Mouse (Mus musculus) stomach, embryonic 16.5 days (tissue): ENCODE data around the gene Bcap31. TPM values are rescaled to one million over a fixed set of nuclear protein-coding genes. Genes with fewer than 3 reads are reported as not detected.
A peak's percentile ranks its signal among the peaks of the same experiment; 100 is the strongest.

ENCODE experiments used
- ATAC-seq: fragments of 200-750 bp; cut with Nextera tagmentation; 2 replicates; pipeline ENCODE4 v1.8.0; 2017; ENCODE audit warnings: moderate number of reproducible peaks, moderate TSS enrichment; ENCODE audit not compliant: insufficient read depth, low FRiP score
- H3K27ac ChIP-seq: fragments of 300-500 bp; sonication (generic); 2 replicates; pipeline ENCODE4 v1.5.1; 2014; ENCODE audit warnings: low read length
- H3K27me3 ChIP-seq: fragments of 300-500 bp; sonication (generic); 2 replicates; pipeline ENCODE4 v1.6.1; 2014; ENCODE audit warnings: low read length, control low read depth, mixed read lengths; ENCODE audit not compliant: control insufficient read depth, insufficient read depth
- H3K36me3 ChIP-seq: fragments of 300-500 bp; sonication (generic); 2 replicates; pipeline ENCODE4 v1.6.1; 2014; ENCODE audit warnings: low read length; ENCODE audit not compliant: control insufficient read depth, insufficient read depth
- H3K4me1 ChIP-seq: fragments of 300-500 bp; sonication (generic); 2 replicates; pipeline ENCODE4 v1.6.1; 2014; ENCODE audit warnings: low read length, control low read depth, mixed read lengths; ENCODE audit not compliant: control insufficient read depth, insufficient read depth
- H3K4me2 ChIP-seq: fragments of 300-500 bp; sonication (generic); 2 replicates; pipeline ENCODE4 v1.6.1; 2014; ENCODE audit warnings: low read depth, low read length, mixed read lengths
- H3K4me3 ChIP-seq: fragments of 300-500 bp; sonication (generic); replicated peaks from 2 replicates; pipeline ENCODE4 v1.5.1; 2014; ENCODE audit warnings: mild to moderate bottlenecking, low read length
- H3K9ac ChIP-seq: fragments of 300-500 bp; sonication (generic); 2 replicates; pipeline ENCODE4 v1.6.1; 2014; ENCODE audit warnings: low read length
- H3K9me3 ChIP-seq: fragments of 300-500 bp; sonication (generic); replicated peaks from 2 replicates; pipeline ENCODE4 v1.6.1; 2016; ENCODE audit warnings: low read length, control low read depth; ENCODE audit not compliant: control insufficient read depth
- WGBS: fragments of 180-500 bp; shearing (Covaris S2); extraction: QIAGEN DNeasy Blood & Tissue Kit; methylation state at CpG from one replicate; pipeline ENCODE4 v1.1.7; 2014; 5-methylcytosine and 5-hydroxymethylcytosine counted together
- polyA plus RNA-seq: library from polyadenylated mRNA; unstranded; fragments of >200 nt; fragmentation: Nextera tagmentation; extraction: Ambion mirVana; gene quantifications from 2 replicates; pipeline ENCODE4 v1.2.1, GENCODE M21; 2015

The Bcap31 gene
- polyA plus RNA-seq, 1 experiment from 2014 or later = 290 TPM

GRCm38 (mm10) chrX:73672879-73673618, 42.9 kb downstream of the Bcap31 start, which contains the start of gene Slc6a8:
Slc6a8 (plus strand) TSS chrX:73673150.
- Histone ChIP-seq H3K9ac (peak within 1 kb of the TSS; percentile 80), H3K27ac (peak within 1 kb of the TSS; percentile 46), H3K9me3 (no peaks in the 10 kb centered on the region), H3K4me3 (peak within 1 kb of the TSS; percentile 61), H3K4me1 (peaks cover 9% of the 10 kb centered on the region), H3K36me3 (no peaks in the 10 kb centered on the region), H3K4me2 (peak within 1 kb of the TSS; percentile 62), H3K27me3 (no peaks in the 10 kb centered on the region; the same call in 1 of the 2 replicates)
- WGBS = 13% methylated on average over 40 of the region's 72 CpGs
- ATAC-seq = peak; percentile 70

GRCm38 (mm10) chrX:73672031-73672431, 43.9 kb downstream of the Bcap31 start:
- peaks cover 9% of the 10 kb centered on the region for H3K4me1 ChIP-seq
- H3K27ac ChIP-seq = no peak overlapping the region
- 60% methylated on average over 4 of the region's 4 CpGs for WGBS
- peak; percentile 46; the same call in 1 of the 2 replicates for ATAC-seq
- H3K9me3 ChIP-seq = no peaks in the 10 kb centered on the region
- no peaks in the 10 kb centered on the region; the same call in 1 of the 2 replicates for H3K27me3 ChIP-seq
- H3K4me2 ChIP-seq = no peak overlapping the region
- H3K4me3 ChIP-seq = no peak overlapping the region
- H3K36me3 ChIP-seq = no peaks in the 10 kb centered on the region
- H3K9ac ChIP-seq = no peak overlapping the region; the same call in 1 of the 2 replicates

- no peak for ATAC-seq
- H3K9me3 ChIP-seq = no peaks in the 10 kb centered on the region
- no peak overlapping the region for H3K4me3 ChIP-seq
- no peak overlapping the region for H3K9ac ChIP-seq
- no peak overlapping the region for H3K27ac ChIP-seq
- H3K36me3 ChIP-seq = no peaks in the 10 kb centered on the region
- no peaks in the 10 kb centered on the region; the same call in 1 of the 2 replicates for H3K27me3 ChIP-seq
- no peaks in the 10 kb centered on the region for H3K4me1 ChIP-seq
- H3K4me2 ChIP-seq = no peak overlapping the region
Measured at GRCm38 (mm10) chrX:73663143-73663542, 52.8 kb downstream of the Bcap31 start.

GRCm38 (mm10) chrX:73660284-73660665, 55.7 kb downstream of the Bcap31 start:
- Histone ChIP-seq H3K4me2 (peak overlapping the region; percentile 68), H3K27ac (no peak overlapping the region), H3K9me3 (no peaks in the 10 kb centered on the region), H3K27me3 (no peaks in the 10 kb centered on the region; the same call in 1 of the 2 replicates), H3K4me3 (peak overlapping the region; percentile 48), H3K36me3 (no peaks in the 10 kb centered on the region), H3K4me1 (no peaks in the 10 kb centered on the region), H3K9ac (peak overlapping the region; percentile 69)
- no peak for ATAC-seq
- WGBS = 50% methylated on average over 3 of the region's 3 CpGs

- no peak within 1 kb of the TSS for H3K27ac ChIP-seq
Measured at GRCm38 (mm10) chrX:73659575-73660283, 56.2 kb downstream of the Bcap31 start, which contains the start of gene Pnck. Pnck (minus strand) TSS chrX:73660117.

GRCm38 (mm10) chrX:73658936-73659574, 56.9 kb downstream of the Bcap31 start:
- 51% methylated on average over 13 of the region's 13 CpGs for WGBS
- no peaks in the 10 kb centered on the region for H3K9me3 ChIP-seq

More at GRCm38 (mm10) chrX:73659575-73660283, 56.2 kb downstream of the Bcap31 start, which contains the start of gene Pnck:
- Histone ChIP-seq H3K4me3 (peak within 1 kb of the TSS; percentile 48), H3K9ac (peak within 1 kb of the TSS; percentile 69), H3K36me3 (no peaks in the 10 kb centered on the region), H3K4me1 (no peaks in the 10 kb centered on the region), H3K9me3 (no peaks in the 10 kb centered on the region), H3K27me3 (no peaks in the 10 kb centered on the region; the same call in 1 of the 2 replicates), H3K4me2 (peak within 1 kb of the TSS; percentile 68)
- WGBS = 17% methylated on average over 37 of the region's 57 CpGs
- ATAC-seq = peak; percentile 63

GRCm38 (mm10) chrX:73658391-73658790, 57.6 kb downstream of the Bcap31 start:
- Histone ChIP-seq H3K4me2 (no peak overlapping the region), H3K36me3 (no peaks in the 10 kb centered on the region), H3K4me1 (no peaks in the 10 kb centered on the region), H3K27me3 (no peaks in the 10 kb centered on the region; the same call in 1 of the 2 replicates), H3K4me3 (no peak overlapping the region), H3K27ac (no peak overlapping the region), H3K9me3 (no peaks in the 10 kb centered on the region), H3K9ac (no peak overlapping the region)
- no peak for ATAC-seq
- 46% methylated on average over 7 of the region's 7 CpGs for WGBS

More at GRCm38 (mm10) chrX:73658936-73659574, 56.9 kb downstream of the Bcap31 start:
- peak; percentile 4; the same call in 1 of the 2 replicates for ATAC-seq
- peak overlapping the region; percentile 48 for H3K4me3 ChIP-seq
- H3K4me1 ChIP-seq = no peaks in the 10 kb centered on the region
- peak overlapping the region; percentile 68 for H3K4me2 ChIP-seq
- no peaks in the 10 kb centered on the region; the same call in 1 of the 2 replicates for H3K27me3 ChIP-seq
- peak overlapping the region; percentile 69 for H3K9ac ChIP-seq
- no peak overlapping the region for H3K27ac ChIP-seq
- H3K36me3 ChIP-seq = no peaks in the 10 kb centered on the region

- H3K27ac ChIP-seq = no peak overlapping the region
- H3K9me3 ChIP-seq = no peaks in the 10 kb centered on the region
- no peak overlapping the region for H3K4me2 ChIP-seq
- H3K9ac ChIP-seq = no peak overlapping the region
- WGBS = 62% methylated on average over 3 of the region's 3 CpGs
- H3K27me3 ChIP-seq = no peaks in the 10 kb centered on the region; the same call in 1 of the 2 replicates
- ATAC-seq = no peak
- H3K36me3 ChIP-seq = no peaks in the 10 kb centered on the region
- H3K4me1 ChIP-seq = no peaks in the 10 kb centered on the region
- no peak overlapping the region for H3K4me3 ChIP-seq
Measured at GRCm38 (mm10) chrX:73655529-73655928, 60.4 kb downstream of the Bcap31 start.
